Mouse (Mus musculus) cerebellum, adult 2 months (tissue): ENCODE results near the gene Tmem198. TPM values are rescaled to one million over a fixed set of nuclear protein-coding genes. Genes with fewer than 3 reads are reported as not detected.

Source experiments
- DNase-seq, 2 experiments: peaks; one replicate each; pipeline ENCODE4 v3.0.0; 2021
- H3K27ac ChIP-seq: fragments of 200-500 bp; 2 replicates; pipeline ENCODE4 v1.5.1; 2012; ENCODE audit warnings: low read length, control low read depth, inconsistent platforms; ENCODE audit not compliant: insufficient read depth
- H3K27me3 ChIP-seq: fragments of 200-500 bp; 2 replicates; pipeline ENCODE4 v1.6.1; 2012; ENCODE audit warnings: inconsistent platforms, mild to moderate bottlenecking, low read length, moderate library complexity; ENCODE audit not compliant: control insufficient read depth, insufficient read depth
- H3K4me1 ChIP-seq: fragments of 200-500 bp; 2 replicates; pipeline ENCODE4 v1.6.1; 2011; ENCODE audit warnings: low read length; ENCODE audit not compliant: control insufficient read depth, insufficient read depth
- H3K4me3 ChIP-seq: fragments of 200-500 bp; replicated peaks from 2 replicates; pipeline ENCODE3; 2011; ENCODE audit warnings: mild to moderate bottlenecking, low read depth, low read length, control low read depth; ENCODE audit not compliant: insufficient read depth
- CTCF ChIP-seq: fragments of 200-500 bp; IDR thresholded peaks from 2 replicates; pipeline ENCODE4 v1.5.1; 2011; ENCODE audit warnings: low read depth, mild to moderate bottlenecking, control low read depth, low read length, moderate library complexity, borderline replicate concordance; ENCODE audit not compliant: insufficient read depth
- POLR2A ChIP-seq: fragments of 200-500 bp; IDR thresholded peaks from 2 replicates; pipeline ENCODE4 v1.6.1; 2011; ENCODE audit warnings: low read length, control low read depth, borderline replicate concordance; ENCODE audit not compliant: insufficient read depth
- WGBS: fragments of 180-500 bp; shearing (Covaris S2); methylation state at CpG from one replicate; pipeline ENCODE4 v1.1.7; 2018; 5-methylcytosine and 5-hydroxymethylcytosine counted together
- polyA plus RNA-seq: library from polyadenylated mRNA; depleted of rRNA; stranded (reverse); fragments of >200 nt; gene quantifications from 2 replicates; pipeline ENCODE4 v1.2.3, GENCODE M21; 2012

The Tmem198 gene
- polyA plus RNA-seq, 1 experiment, result 41.3 TPM

DNA sequence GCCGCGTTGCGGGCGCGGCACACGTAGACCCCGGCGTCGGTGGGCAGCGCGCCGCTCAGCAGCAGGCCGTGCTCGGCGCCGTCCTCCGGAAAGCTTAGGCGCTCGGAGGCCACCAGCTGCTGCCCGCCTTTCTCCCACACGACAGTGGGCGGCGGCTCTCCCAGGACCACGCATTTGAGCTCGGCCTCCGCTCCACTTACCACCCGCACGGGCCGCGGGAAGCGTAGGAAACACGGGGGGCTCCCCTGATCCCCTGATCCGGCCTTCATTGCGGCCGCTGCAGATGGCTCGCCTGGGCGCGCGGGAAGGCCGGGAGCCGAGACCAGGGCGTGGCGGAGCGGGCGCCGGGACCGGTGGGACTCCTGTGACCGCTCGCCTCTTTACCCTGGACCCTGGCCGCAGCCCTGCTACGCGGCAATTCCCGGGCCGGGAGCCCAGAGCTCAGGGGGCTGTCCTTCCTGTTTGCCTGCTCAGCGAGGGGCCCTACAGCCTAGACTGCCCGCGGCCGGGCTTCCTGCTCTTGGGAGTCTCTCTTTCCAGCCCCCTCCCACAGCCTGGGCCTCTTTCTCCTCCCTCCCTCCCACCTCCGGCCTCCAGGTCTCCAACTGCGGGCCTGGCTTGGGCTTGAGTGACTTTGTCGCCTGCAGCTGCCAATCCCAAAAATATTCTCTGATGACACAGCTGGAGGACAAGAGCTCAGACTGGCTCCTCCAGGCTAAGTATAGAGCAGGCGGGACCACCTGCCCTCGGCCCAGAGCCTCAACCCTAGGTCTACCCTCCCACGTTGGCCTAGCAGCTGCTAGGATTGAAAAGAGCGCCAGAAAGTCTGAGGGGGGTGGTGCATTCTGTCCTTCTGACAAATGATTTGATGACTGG, 26.9 kb downstream of the Tmem198 start, which contains the start of gene Obsl1:
Obsl1 (minus strand) TSS at position 497 of the 876 bp plus-strand sequence.
- Histone ChIP-seq H3K4me3 (peak within 1 kb of the TSS; percentile 69), H3K27me3 (no peaks in the 10 kb centered on the region), H3K4me1 (peaks cover 12% of the 10 kb centered on the region), H3K27ac (peak within 1 kb of the TSS; percentile 72)
- DNase-seq, result peak; percentile 66 to 76
- no peak for TF ChIP-seq CTCF
- TF ChIP-seq POLR2A, result no peak
- WGBS, result 1% methylated on average over 64 of the region's 65 CpGs

DNA sequence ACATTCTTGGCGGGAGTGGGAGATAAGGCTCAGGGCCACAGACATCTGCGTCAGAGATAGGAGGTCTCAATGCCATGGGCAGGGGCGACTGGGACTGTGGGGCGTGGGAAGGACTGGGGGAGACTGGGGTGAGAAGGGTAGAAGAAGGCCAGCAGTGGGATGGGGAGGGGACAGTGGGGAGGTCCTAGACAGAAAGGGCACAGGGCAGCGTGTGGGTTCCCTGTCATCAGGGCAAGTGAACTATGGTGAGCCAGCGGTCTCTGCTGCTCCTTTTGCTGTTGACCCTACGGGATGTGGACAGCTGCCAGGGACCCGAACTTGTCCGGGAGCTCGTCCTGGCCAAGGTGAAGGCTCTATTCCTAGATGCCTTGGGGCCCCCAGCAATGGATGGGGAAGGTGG, 27.7 kb downstream of the Tmem198 start, which contains the start of gene Inha:
Inha (plus strand) TSS at position 72 of the 400 bp plus-strand sequence.
- peaks cover 12% of the 10 kb centered on the region for H3K4me1 ChIP-seq
- H3K27me3 ChIP-seq, result no peaks in the 10 kb centered on the region
- peak in 1 of 2 experiments; percentile 41 for DNase-seq
- WGBS, result 35% methylated on average over 10 of the region's 10 CpGs
- H3K4me3 ChIP-seq, result peak within 1 kb of the TSS; percentile 69
- H3K27ac ChIP-seq, result peak within 1 kb of the TSS; percentile 72
- TF ChIP-seq CTCF, result no peak
- TF ChIP-seq POLR2A, result no peak

DNA sequence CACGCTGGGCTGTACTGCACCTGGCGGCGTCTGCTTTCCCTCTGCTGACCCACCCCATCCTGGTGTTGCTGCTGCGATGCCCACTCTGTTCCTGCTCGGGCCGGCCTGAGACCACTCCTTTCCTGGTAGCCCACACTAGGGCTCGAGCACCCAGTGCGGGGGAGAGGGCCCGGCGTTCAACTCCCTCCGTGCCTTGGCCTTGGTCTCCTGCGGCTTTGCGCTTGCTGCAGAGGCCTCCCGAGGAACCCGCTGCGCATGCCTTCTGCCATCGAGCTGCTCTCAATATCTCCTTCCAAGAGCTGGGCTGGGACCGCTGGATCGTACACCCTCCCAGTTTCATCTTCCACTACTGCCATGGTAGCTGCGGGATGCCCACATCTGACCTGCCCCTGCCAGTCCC, 30.3 kb downstream of the Tmem198 start:
- DNase-seq, result peak in 1 of 2 experiments; percentile 41
- 41% methylated on average over 20 of the region's 20 CpGs for WGBS
- Histone ChIP-seq H3K27me3 (no peaks in the 10 kb centered on the region; the same call in 1 of the 2 replicates), H3K4me1 (peaks cover 9% of the 10 kb centered on the region), H3K4me3 (no peak overlapping the region), H3K27ac (no peak overlapping the region)
- TF ChIP-seq POLR2A (no peak), CTCF (no peak)

DNA sequence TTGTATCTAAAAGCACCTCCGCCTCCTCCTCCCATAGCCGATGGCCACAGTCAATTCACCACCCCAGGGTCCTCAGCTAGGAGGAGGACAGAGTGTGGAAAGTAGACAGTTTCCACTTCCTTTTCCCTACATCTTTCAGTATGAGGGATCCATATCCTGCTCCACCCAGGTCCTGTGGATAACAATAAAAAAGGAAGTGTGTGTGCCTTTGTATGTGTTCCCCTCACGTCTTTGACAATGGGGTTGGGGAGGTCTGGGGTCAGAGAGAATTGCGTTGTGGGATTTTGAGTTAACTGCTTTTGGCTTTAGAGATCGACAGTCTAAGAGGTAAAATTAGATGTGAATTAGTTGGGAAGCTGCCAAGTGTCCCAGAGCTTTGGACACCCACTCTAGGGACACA, 30.8 kb downstream of the Tmem198 start:
- TF ChIP-seq POLR2A (no peak), CTCF (no peak)
- no peak overlapping the region for H3K27ac ChIP-seq
- WGBS, result 76% methylated on average over 5 of the region's 5 CpGs
- H3K4me1 ChIP-seq, result peaks cover 9% of the 10 kb centered on the region
- no peaks in the 10 kb centered on the region; the same call in 1 of the 2 replicates for H3K27me3 ChIP-seq
- H3K4me3 ChIP-seq, result no peak overlapping the region
- DNase-seq, result no peak

DNA sequence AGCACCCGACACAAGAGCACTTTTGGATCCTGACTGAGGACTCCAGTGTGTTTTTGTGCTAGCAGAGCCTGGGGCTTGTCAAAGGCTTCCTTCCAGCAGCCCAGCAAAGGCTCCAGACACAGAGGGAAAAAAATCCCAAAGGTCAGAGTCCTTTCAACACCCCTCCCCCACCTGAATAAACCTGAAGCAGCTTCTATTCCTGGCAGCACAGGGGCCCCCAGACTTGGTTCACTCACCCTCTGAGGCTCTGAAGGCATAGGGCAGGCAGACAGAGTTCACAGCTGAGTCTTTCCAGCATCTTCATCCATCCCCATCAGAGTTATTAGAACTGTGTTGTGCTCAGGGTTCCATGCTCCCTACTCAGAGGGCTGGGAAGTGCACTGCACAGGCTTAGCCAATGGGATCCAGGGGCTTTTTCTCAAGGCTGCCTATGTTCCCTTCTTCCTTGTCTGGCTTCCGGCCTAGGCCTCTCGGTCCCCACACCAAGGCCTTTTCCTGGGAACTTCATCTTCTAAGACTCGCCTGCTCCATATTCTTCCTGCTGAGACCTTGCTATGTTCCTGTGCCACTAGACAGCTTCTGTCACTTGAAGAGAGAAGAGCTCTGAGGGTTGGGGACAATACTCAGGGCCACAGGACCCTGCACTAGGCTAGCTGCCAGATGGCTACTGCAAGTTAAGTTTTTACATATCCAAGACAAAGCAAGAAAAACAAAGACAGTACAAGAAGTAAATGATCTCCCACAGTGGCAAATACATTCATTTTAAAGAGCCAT, 32.3 kb downstream of the Tmem198 start:
- TF ChIP-seq CTCF (no peak), POLR2A (no peak)
- no peak for DNase-seq
- 65% methylated on average over 4 of the region's 4 CpGs for WGBS
- Histone ChIP-seq H3K4me3 (no peak overlapping the region), H3K4me1 (peaks cover 6% of the 10 kb centered on the region), H3K27me3 (no peaks in the 10 kb centered on the region; the same call in 1 of the 2 replicates), H3K27ac (no peak overlapping the region)

DNA sequence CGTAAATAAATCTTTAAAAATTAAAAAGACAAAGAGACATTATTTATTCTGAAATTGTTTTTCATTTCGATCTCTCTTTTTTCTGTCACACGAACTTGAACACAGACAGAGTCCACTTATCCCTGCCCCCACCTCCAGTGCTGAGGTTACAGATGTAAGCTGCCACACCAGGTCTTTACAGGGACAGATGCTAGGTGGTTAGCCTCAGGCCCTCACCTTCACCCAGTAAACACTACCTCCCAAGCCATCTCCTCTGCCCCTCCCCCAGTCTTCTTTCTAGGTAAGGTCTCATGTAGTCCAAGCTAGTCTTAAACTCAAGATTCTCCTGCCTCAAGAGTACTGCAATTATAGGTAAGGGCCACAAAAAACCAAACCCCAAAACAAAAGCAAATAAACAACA, 33.2 kb downstream of the Tmem198 start:
- H3K4me1 ChIP-seq, result no peaks in the 10 kb centered on the region

DNA sequence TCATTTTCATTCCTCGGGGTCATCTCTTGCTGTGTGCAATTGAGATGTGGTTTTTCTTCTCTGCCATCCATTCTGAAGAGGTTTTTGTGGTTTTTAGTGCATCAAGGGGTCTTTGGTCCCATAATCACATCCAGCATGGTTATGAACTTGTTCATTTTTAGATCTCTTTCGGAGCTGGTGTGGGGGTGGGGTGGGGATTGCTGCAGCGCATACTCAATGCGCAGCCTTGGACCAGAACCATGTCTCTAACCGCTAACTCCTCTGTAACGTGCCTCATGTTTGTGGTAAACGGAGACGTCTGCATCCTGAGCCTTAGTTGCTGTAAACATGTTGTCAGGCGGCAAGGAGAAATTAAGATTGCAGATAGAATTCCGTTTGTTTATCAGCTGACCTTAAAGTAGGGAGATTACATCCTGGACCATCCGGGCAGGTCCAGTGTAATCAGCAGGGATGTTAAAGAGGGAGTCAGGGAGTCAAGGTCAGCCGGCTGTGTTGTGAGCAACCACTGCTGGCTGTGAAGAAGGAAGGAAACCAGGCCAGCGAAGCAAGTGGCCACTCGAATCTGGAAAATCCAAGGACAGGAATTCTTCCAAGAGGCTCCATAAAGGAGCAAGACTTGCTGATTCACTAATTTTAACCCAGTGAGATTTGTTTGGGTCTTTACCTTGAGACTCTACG, 37.5 kb downstream of the Tmem198 start:
- H3K27ac ChIP-seq, result no peak overlapping the region
- WGBS, result 81% methylated on average over 15 of the region's 15 CpGs
- no peak for DNase-seq
- TF ChIP-seq POLR2A (no peak), CTCF (no peak)
- no peak overlapping the region for H3K4me3 ChIP-seq
- H3K4me1 ChIP-seq, result no peaks in the 10 kb centered on the region
- H3K27me3 ChIP-seq, result no peaks in the 10 kb centered on the region; the same call in 1 of the 2 replicates

More for the DNA sequence above, 33.2 kb downstream of the Tmem198 start:
- H3K4me3 ChIP-seq, result no peak overlapping the region
- DNase-seq, result no peak
- no peaks in the 10 kb centered on the region; the same call in 1 of the 2 replicates for H3K27me3 ChIP-seq
- 93% methylated on average over 3 of the region's 3 CpGs for WGBS
- no peak for TF ChIP-seq POLR2A
- no peak for TF ChIP-seq CTCF
- H3K27ac ChIP-seq, result no peak overlapping the region
